Mouse (Mus musculus): ENCODE results near the gene Fgfr2.
A peak's percentile ranks its signal among the peaks of the same experiment; 100 is the strongest.
"Not testable (repeated sequence)": the region's sequence is repeated elsewhere in the genome, so short reads cannot be mapped to it uniquely, and the experiment has no call there.

Fgfr2 gene

DNA sequence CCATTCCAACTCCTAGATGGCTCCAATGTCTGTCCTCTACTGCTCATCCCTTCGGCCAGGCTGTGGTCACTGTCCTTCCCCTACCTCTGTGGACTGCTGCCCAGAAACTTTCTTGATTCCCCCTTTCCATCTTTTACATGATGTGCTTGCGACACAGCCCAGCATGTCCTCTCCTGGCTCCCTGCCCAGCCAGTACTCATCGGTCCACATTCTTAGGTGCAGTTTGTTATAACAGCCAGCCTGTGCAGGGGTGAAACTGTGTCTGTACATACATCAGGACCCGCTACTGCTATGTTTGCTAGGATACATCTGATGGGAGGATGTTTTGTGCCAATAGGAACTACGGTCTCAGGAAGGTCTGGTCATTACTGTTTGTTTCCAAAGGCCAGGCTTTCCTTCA lies 2949.2 kb downstream of the Fgfr2 start:
- no peak for DNase-seq (ENCODE audit: low read depth, low spot score)

DNA sequence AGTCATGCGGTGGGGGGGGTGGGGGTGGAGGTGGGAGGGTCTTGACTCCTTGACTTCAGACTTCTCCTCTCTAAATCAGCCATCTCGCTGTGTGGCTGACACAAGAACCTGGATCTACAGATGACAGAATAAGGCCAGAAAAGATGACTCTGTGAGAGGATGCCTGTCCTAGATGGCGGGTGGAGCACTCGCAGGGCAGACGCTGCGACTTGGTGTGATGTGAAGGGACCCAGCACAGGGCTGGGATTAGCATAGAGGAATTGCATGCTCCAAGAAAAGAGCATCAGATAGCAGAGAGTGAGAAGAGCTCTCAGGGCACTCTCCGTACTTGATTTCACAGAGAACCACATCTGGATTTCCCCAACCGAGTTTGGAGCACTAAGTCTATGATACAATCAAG lies 2953.0 kb downstream of the Fgfr2 start:
- DNase-seq (ENCODE audit: low read depth, low spot score) = no peak

DNA sequence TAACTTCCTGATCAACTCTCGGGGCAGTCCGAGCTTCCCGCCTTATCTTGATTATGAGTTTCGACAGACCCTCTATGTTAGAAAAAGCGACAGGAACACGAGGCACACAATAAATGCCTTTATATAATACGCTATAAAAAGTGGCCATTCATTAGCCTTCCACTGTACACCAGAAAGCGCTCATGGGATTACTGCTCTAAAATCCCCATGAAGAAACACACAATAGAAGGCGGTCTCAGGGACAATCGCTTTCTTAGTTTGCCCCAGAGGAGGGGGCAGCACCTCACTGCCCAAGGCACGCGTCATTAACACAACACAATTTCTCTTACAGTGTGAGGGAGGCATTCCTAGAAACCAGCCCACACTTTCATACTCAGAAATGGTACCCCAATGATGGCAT lies 2954.9 kb downstream of the Fgfr2 start:
- DNase-seq (ENCODE audit: low read depth, low spot score) = no peak

DNA sequence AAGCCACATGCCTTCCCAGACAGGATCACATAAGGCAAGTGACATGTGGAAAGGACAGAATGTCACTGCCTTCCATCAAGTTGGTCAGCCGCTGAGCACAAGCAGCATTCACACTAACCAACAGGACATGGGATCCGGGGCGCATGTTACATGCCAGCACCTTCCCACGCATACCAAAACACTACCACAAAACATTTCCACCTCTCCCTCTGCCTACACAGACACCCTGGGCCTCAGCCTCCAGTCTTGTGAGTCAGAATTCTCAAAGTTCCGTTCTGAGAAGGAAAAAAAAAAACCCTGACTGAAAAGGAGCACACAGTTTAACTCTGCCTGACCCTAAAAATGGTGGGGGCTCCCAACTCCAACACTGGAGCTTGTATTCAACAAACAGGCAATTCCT lies 2955.9 kb downstream of the Fgfr2 start:
- DNase-seq (ENCODE audit: low read depth, low spot score) = no peak

DNA sequence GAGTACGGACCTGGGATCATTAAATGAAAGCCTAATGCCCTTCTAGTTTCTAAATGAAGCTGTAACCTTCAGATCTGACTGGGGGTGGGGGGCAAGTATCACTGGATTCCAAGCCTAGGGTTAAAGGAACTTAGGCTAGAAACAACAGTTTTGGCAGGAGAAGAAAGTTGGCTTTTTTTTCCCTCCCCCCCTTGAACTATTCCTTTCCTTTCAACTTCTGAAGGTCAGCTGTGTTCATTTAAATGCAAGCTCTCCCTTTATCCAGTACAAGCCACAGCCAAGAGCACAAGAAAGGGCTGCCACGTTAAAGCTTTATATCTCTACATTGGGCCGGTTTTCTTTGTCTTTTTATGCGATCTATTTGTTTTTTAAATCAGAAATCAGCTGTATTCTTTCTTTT lies 2957.0 kb downstream of the Fgfr2 start:
- DNase-seq (ENCODE audit: low read depth, low spot score) = no peak

DNA sequence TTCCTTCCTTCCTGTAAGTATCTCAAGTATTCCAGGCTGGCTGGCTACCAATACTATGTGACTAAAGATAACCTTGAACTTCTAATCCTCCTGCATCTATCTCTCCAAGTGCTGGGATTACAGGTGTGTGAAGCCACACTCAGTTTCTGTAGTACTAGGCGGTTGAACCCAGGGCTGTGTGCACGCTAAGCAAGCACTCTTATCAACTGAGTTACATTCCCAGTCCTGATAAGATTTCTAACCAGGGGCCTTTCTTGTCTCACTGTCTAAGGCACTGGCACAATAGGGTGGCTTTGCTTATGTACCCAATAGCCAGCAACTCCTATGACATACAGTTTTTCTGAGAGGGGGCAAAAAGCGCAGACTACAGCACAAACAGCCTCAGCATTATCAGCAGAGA lies 2957.7 kb downstream of the Fgfr2 start:
- DNase-seq (ENCODE audit: low read depth, low spot score) = no peak

DNA sequence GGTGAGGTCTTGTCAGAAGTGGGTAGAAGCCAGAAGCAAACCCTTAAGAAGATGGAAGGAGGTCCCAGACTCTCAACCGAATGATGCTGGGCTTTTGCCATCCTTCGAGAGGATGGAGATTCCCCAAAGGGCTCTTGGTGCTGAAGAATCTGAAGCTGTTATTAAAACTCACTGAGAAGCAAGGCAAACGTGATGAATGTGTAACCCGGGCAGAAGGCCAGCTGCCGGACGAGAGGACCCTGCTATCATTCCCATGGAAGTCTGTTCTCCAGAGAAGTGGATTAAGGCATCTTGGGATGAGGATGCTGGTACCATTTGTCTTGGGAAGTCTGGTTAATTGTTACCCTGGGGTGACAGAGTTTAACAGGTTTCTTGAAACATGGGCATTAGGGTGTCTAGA lies 2960.4 kb downstream of the Fgfr2 start:
- no peak for DNase-seq (ENCODE audit: low read depth, low spot score)

DNA sequence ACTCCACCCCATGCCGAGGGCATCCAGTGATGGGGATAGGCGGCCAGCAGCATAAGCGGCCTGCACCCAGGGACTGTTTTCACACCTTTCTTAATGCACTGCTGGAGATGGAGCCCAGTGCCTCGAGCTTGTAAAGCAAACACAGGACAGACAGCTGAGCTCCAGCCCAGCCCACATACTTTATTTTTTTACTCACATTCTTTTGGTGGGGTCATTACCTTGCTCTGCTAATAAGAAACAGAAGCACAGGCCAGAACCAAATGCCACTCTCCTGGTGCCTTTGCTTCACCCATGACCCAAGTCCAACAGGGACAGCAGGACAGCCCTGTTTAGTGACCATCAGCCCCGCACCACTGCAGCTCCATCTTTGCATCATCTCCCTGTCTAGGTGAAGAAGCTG lies 2961.6 kb downstream of the Fgfr2 start:
- peak; percentile 68 for DNase-seq (ENCODE audit: low read depth, low spot score)

DNA sequence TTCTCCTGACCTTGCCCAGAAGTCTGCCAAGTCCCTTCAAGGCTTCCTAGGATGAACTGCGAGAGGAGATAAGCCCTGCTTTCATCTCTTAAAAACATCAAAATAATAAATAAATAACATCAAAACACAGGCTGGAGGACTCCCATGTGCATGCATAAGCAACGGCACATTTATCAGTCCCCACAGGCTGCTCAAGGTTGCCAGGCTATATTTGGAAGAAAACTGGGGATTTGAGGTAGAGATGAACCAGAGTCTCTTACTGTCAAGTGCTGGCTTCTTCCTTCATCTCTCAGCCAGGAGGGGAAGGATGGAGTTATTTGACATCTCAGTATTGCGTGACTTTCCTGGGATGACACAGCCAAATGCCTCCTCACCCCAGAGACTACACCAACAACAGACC lies 2964.3 kb downstream of the Fgfr2 start:
- DNase-seq (ENCODE audit: low read depth, low spot score) = no peak

DNA sequence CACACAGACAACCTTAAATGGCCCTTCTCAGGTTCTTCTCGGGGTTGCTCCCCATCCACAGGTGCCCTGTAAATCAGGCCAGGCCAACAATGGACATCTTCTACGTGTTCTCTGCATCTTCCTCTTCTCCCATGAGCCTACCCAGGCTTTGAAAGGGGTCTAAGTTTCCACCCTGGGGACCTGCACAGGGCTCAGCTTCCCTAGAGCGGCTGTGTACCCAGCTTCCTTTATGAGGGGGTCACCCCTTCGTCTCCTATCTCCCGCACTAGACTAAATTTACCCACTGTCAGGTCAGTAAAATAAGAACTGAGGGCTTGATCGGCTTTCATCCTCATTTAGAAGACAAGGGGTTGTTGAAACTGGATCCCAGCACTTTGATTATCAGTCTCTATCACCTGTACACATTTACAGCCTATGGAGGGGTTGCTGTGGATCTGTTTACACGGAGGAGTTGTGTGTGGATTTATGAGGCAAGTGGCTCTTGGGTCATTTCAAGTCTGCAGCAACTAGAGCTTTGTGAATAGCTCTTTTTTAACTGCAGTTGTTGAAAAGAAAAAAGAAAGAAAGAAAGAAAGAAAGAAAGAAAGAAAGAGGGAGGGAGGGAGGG lies 2969.7 kb downstream of the Fgfr2 start:
- no peak for DNase-seq (ENCODE audit: low read depth, low spot score)

DNA sequence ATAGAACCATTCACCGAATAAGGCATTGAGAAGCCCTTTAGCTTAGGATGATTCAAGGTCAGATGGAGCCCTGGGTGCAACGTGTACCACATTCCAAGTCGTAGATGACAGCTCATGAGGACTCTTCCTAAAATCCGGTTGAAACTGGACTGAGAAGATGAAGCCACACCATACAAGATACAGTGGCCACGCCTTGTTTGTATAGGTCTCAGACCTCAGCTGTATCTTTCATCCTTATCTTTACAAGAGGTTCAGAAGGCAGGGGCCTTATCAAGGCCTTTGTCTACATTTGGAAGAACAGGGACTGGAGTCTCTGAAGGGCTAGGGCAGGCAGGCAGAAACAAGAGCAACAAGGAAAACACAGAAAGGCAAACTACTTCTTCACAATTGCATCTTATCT lies 2974.2 kb downstream of the Fgfr2 start:
- DNase-seq (ENCODE audit: low read depth, low spot score) = no peak

DNA sequence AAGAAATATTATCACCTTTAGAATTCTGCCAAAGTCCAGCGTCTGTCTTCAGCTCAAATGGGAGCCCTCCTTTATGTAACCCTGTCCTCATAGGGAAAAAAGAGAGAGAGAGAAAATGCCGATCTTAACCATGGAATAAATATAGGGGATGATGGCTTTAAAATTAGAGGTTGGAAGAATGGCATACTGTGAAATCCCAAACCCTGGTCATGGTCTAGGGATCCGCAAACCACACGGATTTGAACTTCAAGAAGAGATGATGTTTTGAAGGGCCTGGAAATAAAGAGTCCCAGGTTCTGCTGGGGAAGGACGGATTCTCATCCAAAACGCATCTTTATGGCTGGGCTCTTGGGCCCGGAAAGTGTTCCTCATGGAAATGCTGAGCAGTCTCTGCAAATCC lies 2975.9 kb downstream of the Fgfr2 start:
- no peak for DNase-seq (ENCODE audit: low read depth, low spot score)

DNA sequence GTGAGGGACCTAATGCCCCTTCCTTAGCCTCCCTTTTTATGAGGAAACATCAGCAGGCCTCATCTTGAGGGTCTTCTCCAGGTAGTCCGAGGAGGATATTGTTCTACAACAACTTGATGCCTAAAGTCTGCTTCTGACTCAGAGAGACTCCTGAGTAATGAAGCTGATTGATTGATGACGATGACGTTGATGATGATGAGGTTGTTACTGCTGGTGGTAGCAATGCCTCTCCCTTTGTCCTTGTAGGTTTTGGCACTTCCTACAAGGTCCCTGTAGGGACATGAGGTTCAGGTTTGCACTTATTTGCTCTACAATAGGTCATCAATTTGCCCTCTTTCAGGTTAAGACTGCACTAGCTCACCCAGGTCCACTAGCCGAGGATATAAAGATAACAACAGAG lies 2977.9 kb downstream of the Fgfr2 start:
- DNase-seq (ENCODE audit: low read depth, low spot score) = no peak

DNA sequence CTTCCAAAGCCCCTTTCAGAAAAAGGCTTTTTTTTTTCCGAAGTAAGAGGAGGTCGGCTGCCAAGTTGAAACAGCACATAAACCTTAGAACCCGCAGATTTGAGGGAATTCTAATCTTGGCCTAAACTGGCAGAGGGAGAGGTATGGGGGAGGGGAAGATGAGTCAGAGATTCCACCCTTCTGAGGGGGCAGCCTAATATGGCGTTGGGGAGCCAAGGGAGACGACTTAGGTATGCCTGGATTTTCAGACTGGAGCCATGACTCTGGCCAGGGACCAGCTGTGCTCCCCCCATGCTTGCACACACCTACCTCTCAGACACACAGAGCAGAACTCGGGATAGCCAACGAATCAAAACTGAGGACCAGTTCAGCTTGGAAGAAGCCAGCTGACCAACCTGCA lies 2979.8 kb downstream of the Fgfr2 start:
- no peak for DNase-seq (ENCODE audit: low read depth, low spot score)

DNA sequence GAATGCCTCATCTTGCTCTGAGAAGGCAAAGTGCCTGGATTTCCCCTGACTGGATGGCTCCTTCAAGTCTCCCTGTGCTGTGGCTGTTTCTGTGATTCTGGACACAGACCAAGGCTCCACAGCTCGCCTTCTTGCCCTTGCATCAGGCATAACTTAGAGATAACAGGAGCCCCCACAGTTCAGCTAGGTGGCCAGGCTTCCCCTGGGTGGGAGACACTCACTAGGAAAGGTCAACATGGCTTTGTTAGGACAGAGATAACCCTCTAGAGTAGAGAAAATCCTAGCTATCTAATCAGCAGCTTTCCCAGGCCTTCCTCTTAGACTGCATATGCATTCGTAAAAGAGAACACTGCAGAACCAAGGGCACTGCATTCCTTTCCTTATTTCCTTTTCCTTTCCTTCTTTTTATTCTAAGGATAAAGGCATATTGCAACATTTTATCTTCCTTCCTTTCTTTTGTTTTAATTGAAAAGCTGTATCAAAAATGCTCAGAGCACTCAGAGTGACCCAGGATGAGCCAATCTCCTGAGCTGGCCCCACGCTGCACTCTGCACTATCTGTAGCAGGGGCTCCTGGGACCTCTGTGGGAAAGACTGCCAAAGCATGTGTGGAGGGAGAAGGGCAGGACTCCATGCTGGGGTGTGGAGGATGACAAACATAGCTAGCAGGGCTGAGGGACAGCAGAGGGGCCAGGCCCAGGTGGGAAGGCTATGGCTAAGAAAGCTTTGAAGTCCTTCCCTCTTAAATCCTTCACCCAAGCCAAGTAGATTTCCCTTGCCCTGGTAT lies 2981.9 kb downstream of the Fgfr2 start:
- no peak for DNase-seq (ENCODE audit: low read depth, low spot score)

DNA sequence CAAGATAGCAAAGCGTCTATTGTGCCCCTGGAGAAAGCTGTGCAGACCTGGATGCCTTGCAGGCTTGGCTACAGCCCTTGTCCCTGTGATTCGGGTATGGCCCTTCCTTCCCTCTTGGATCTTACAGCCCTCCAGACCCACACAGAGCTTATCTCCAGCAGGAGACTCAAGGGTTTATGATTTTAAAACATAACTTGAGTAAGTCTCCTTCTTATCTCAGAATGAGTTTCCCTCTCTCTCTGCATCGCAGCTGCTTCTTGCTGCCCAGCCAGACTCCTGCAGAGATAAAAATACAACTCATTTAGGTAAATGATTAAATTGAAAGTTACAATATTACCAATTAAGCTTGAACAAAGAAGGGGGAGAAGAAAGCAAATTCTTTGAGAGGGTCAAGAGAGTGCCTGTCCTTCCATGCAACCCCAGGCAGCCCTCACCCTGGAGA lies 2988.2 kb downstream of the Fgfr2 start:
- no peak for DNase-seq (ENCODE audit: low read depth, low spot score)

DNA sequence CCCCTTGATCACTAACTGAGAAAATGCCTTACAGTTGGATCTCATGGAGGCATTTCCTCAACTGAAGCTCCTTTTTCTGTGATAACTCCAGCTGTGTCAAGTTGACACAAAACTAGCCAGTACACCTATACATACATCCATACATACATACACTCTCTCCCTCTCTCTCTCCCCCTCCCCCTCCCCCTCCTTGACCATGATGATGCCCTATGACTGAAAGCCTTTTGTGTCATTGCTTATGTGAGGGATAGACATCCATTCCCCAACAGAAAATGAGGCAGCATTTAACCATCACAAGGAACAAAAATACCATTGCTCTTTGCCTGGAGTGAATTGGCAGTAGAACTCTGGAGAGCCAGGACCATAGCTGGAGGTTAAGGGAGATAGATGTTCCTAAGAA lies 2988.7 kb downstream of the Fgfr2 start:
- not testable (repeated sequence) for DNase-seq (ENCODE audit: low read depth, low spot score)

DNA sequence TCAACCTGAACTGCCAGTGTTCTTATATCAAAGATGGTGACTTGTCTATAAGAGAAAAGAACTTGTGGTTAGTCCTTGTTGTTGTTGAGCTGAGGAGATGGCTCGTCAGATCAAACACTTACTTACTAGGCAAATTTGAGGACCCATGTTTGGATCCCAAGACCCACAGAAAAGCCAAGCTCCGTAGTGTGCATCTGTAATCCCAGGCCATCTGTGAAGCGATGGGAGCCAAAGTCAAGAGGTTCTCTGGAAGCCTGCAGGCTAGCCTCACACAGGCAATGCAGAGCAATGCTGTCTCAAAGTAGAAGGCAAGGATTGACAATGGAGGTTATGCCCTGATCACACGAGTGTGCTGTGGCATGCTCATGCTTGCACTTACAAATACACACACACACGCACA lies 2992.9 kb downstream of the Fgfr2 start:
- DNase-seq (ENCODE audit: low read depth, low spot score) = no peak

DNA sequence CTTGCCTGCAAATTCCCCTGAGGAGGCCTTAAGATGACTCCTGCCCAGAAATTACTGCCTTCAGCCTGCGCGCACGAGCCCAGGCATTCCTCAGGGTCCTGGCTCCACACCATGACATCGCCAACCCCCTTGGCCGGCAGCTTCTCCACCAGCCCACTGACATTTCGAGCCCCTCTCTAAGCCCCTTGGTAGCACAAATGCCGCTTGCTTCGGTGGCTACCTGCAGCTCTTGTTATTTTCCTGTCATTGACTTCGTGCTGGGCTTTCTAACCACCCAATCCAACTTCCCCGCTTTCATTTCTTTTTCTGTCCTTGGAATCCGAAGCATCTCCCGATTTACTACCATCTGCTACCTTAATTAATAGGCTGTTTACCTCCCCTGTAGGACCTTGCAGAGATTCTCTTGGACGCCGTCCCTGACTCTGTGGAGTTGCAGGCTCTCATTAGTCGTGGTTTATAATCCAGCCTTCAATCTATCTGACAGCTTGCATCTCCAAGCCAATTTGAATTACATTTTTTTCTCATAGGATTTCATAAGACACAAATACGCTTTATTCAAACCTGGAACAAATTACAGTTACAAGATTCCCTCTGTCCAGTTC lies 2993.7 kb downstream of the Fgfr2 start:
- DNase-seq (ENCODE audit: low read depth, low spot score) = peak; percentile 40

DNA sequence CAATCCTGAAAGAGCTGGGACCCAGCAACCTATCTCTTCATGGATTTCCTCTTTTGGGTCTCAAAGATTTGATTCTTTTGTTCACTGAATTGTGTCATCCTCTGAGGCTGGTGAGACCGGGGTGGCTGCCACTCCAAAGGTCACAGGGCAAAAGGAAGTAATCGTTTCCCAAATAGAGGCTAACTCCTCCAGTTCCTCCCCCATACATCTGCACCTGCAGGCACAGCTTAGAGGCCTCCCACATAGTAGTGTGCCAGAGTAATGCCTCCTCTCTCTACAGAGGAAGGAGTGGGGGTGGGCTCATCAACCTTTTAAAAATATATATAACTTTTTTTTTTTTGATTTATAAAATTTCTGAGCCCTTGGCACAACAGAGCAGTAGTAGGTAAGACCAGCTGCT lies 3001.6 kb downstream of the Fgfr2 start:
- no peak for DNase-seq (ENCODE audit: low read depth, low spot score)

DNA sequence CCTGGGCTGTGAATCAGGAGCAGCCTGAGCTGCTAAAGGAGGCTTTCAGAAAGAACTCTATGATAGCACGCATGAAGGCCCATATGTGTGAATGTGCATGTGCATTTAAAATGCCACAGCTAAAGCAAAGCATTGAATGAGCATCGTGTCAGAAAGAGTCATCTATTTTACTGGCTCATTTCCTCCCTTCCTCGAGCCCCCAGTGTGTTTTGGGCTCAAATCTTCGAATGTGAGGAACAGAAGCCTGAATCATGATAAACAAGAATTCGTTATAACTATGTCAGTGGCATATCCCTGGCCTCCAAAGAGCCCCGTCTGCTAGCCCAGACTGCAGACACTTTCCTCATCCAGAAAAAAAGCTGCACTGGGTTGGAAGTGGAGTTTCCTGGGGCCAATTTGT lies 3003.7 kb downstream of the Fgfr2 start:
- DNase-seq (ENCODE audit: low read depth, low spot score) = no peak

DNA sequence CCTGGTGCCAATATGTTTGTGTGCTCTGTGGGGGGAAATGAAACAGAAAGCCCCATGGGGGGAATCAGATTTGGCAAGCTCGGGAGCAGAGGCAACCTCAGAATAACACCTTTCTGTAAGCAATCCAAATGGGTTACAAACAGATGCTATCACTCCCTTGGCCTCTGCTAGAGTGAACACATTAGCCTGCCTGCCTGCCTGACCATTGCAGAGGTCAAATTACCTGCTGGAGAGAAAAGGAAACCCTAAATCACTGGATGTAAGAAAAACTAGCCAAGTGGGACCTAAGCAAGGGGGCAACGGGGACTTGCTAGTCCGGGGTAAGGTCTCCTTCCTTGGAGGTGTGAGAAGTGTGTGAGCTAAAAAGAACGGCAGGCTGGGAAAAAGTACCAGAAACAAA lies 3004.4 kb downstream of the Fgfr2 start:
- DNase-seq (ENCODE audit: low read depth, low spot score) = no peak

DNA sequence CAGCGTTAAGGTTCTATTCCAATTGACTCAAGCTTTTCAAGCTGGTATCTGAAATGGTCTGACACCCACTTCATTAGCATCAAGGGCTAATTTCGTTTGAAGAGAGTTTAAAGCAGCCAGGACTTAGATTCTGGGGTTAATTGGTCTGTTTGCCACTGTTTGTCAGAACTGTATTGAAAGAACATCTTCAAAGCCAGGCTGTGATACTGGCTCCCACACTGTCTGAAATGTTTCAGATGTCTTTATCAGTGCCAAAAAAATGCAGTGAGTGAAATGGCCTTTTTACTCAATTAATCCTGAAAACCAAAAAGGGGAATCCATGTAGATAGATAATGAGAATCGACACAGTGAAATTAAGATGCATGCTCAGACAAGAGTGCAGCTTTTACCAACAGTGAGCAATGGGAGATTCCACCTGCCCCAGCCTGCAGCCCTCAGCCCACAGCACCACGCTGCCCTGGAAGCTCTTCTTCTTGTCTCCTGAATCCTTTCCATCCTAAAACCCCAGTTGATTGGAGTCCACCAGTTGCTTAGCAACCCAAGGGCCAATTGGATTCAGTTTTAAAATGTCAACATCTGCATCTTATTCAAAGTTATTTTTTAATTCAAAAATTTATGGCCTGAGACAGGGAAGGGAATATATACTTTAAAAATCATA lies 3005.6 kb downstream of the Fgfr2 start:
- no peak for DNase-seq (ENCODE audit: low read depth, low spot score)
